Mouse (Mus musculus): Measurements from ENCODE around the gene Arhgdib. TPM values are rescaled to one million over a fixed set of nuclear protein-coding genes. Genes with fewer than 3 reads are reported as not detected.

Arhgdib gene
- polyA plus RNA-seq, 1 experiment from 2014 or later = 152 TPM

DNA sequence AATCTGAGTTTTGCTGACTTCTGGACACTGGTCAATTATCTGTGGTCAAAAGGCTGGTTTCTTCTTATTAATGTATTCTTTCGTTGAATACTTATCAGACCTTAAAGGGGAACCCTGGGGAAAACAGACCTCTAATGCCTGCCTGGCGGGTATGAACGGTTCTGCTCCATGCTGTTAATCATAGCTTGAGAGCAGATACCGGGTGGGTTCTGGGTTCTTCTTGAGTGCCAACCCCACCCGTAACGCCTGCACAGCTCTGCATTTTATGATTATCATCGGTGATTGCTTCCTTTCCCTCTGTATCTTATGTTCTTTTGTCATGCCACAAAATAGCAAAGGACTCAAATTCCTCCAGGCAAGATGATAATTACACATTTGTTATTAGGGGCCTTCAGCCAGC lies 7.6 kb downstream of the Arhgdib start:
- Histone ChIP-seq H3K27ac (ENCODE audit: low read length) (no peak overlapping the region), H3K4me2 (ENCODE audit: low read depth, low read length) (no peak overlapping the region), H3K4me3 (ENCODE audit: low read length) (no peak overlapping the region), H3K9ac (ENCODE audit: low read length) (no peak overlapping the region), H3K9me3 (replicated peaks; ENCODE audit: control insufficient read depth, low read length) (no peaks in the 10 kb centered on the region), H3K4me1 (ENCODE audit: control insufficient read depth, insufficient read depth, low read length) (peaks cover 22% of the 10 kb centered on the region), H3K36me3 (ENCODE audit: control insufficient read depth, insufficient read depth) (no peaks in the 10 kb centered on the region; the same call in 1 of the 2 replicates), H3K27me3 (ENCODE audit: control insufficient read depth, insufficient read depth, low read length) (no peaks in the 10 kb centered on the region)
- ATAC-seq (replicated peaks; ENCODE audit: extremely low read depth, insufficient read depth, low FRiP score) = no peak
- WGBS = 73% methylated on average over 7 of the region's 7 CpGs

- Histone ChIP-seq H3K4me3 (ENCODE audit: low read length) (no peak overlapping the region), H3K4me1 (ENCODE audit: control insufficient read depth, insufficient read depth, low read length) (peaks cover 16% of the 10 kb centered on the region), H3K27me3 (ENCODE audit: control insufficient read depth, insufficient read depth, low read length) (no peaks in the 10 kb centered on the region), H3K36me3 (ENCODE audit: control insufficient read depth, insufficient read depth) (no peaks in the 10 kb centered on the region; the same call in 1 of the 2 replicates), H3K27ac (ENCODE audit: low read length) (peak overlapping the region; percentile 82), H3K4me2 (ENCODE audit: low read depth, low read length) (peak overlapping the region; percentile 61; the same call in 1 of the 2 replicates), H3K9me3 (replicated peaks; ENCODE audit: control insufficient read depth, low read length) (no peaks in the 10 kb centered on the region), H3K9ac (ENCODE audit: low read length) (peak overlapping the region; percentile 46)
- 79% methylated on average over 13 of the region's 13 CpGs for WGBS
- ATAC-seq (replicated peaks; ENCODE audit: extremely low read depth, insufficient read depth, low FRiP score) = no peak
Observed at GRCm38 (mm10) chr6:136931246-136931645, 10.5 kb downstream of the Arhgdib start.

- Histone ChIP-seq H3K4me1 (ENCODE audit: control insufficient read depth, insufficient read depth, low read length) (peaks cover 16% of the 10 kb centered on the region), H3K4me3 (ENCODE audit: low read length) (peak overlapping the region; percentile 39), H3K9me3 (replicated peaks; ENCODE audit: control insufficient read depth, low read length) (no peaks in the 10 kb centered on the region), H3K27ac (ENCODE audit: low read length) (peak overlapping the region; percentile 82), H3K36me3 (ENCODE audit: control insufficient read depth, insufficient read depth) (no peaks in the 10 kb centered on the region), H3K27me3 (ENCODE audit: control insufficient read depth, insufficient read depth, low read length) (no peaks in the 10 kb centered on the region), H3K4me2 (ENCODE audit: low read depth, low read length) (peak overlapping the region; percentile 61), H3K9ac (ENCODE audit: low read length) (peak overlapping the region; percentile 60)
- peak; percentile 95 for ATAC-seq (replicated peaks; ENCODE audit: extremely low read depth, insufficient read depth, low FRiP score)
- 4% methylated on average over 12 of the region's 12 CpGs for WGBS
Observed at GRCm38 (mm10) chr6:136930677-136931076, 11.0 kb downstream of the Arhgdib start.

DNA sequence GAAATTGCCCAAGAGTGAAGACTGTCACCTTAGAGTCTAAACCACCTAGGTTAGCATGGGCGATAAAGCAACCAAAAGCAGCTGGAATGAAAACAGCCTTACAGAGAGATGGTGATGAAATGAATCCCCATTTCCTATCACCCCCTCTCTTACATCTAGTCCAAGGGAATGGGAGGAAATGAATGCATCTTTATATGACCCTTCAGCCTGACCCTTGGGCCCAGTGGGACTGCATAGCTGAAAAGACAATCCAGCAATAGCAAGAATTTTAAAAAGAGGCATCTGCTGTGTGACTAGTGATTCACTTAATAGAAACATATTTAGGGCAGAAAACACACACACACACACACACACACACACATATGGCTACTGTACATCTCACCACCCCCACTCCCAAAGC lies 14.1 kb downstream of the Arhgdib start:
- Histone ChIP-seq H3K4me3 (ENCODE audit: low read length) (no peak overlapping the region), H3K36me3 (ENCODE audit: control insufficient read depth, insufficient read depth) (peaks cover 5% of the 10 kb centered on the region), H3K4me1 (ENCODE audit: control insufficient read depth, insufficient read depth, low read length) (peaks cover 12% of the 10 kb centered on the region), H3K9ac (ENCODE audit: low read length) (no peak overlapping the region), H3K27ac (ENCODE audit: low read length) (no peak overlapping the region), H3K9me3 (replicated peaks; ENCODE audit: control insufficient read depth, low read length) (no peaks in the 10 kb centered on the region), H3K27me3 (ENCODE audit: control insufficient read depth, insufficient read depth, low read length) (no peaks in the 10 kb centered on the region), H3K4me2 (ENCODE audit: low read depth, low read length) (no peak overlapping the region)
- WGBS = 75% methylated on average over 1 of the region's 1 CpGs
- no peak for ATAC-seq (replicated peaks; ENCODE audit: extremely low read depth, insufficient read depth, low FRiP score)

DNA sequence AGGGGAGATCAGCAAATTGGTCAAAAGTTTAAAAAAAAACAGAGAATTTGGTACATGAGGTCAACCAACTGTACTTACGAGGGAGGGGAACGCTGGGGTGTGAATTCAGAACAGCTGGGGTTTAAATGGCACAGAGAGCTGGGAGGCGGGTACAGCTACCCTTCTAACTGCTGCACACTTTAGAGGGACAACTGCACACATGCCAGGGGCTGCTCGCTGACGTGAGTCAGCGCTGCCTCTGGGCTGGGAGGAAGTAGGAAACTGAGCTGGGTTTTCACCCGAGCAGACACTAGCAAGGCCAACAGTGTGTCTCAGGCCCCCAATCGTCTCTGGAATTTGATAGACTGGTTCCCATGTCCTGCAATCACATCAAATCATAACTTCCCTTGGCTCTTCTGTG lies 16.6 kb downstream of the Arhgdib start:
- H3K27ac ChIP-seq (ENCODE audit: low read length) = peak overlapping the region; percentile 5; the same call in 1 of the 2 replicates
- no peak for ATAC-seq (replicated peaks; ENCODE audit: extremely low read depth, insufficient read depth, low FRiP score)

GRCm38 (mm10) chr6:136923532-136923931 lies 18.2 kb downstream of the Arhgdib start, which contains the start of gene Pde6h:
Gene Pde6h, plus strand, starts transcription at chr6:136923832.
- H3K36me3 ChIP-seq (ENCODE audit: control insufficient read depth, insufficient read depth) = peaks cover 5% of the 10 kb centered on the region
- 88% methylated on average over 8 of the region's 8 CpGs for WGBS
- no peak within 1 kb of the TSS for H3K27ac ChIP-seq (ENCODE audit: low read length)
- no peaks in the 10 kb centered on the region for H3K27me3 ChIP-seq (ENCODE audit: control insufficient read depth, insufficient read depth, low read length)
- H3K4me1 ChIP-seq (ENCODE audit: control insufficient read depth, insufficient read depth, low read length) = no peaks in the 10 kb centered on the region
- H3K4me3 ChIP-seq (ENCODE audit: low read length) = no peak within 1 kb of the TSS
- no peak within 1 kb of the TSS for H3K9ac ChIP-seq (ENCODE audit: low read length)
- ATAC-seq (replicated peaks; ENCODE audit: extremely low read depth, insufficient read depth, low FRiP score) = no peak
- H3K4me2 ChIP-seq (ENCODE audit: low read depth, low read length) = no peak within 1 kb of the TSS
- H3K9me3 ChIP-seq (replicated peaks; ENCODE audit: control insufficient read depth, low read length) = no peaks in the 10 kb centered on the region

More for the DNA sequence above, 16.6 kb downstream of the Arhgdib start:
- Histone ChIP-seq H3K4me1 (ENCODE audit: control insufficient read depth, insufficient read depth, low read length) (no peaks in the 10 kb centered on the region), H3K4me3 (ENCODE audit: low read length) (no peak overlapping the region), H3K4me2 (ENCODE audit: low read depth, low read length) (no peak overlapping the region), H3K36me3 (ENCODE audit: control insufficient read depth, insufficient read depth) (peaks cover 5% of the 10 kb centered on the region), H3K27me3 (ENCODE audit: control insufficient read depth, insufficient read depth, low read length) (no peaks in the 10 kb centered on the region), H3K9ac (ENCODE audit: low read length) (no peak overlapping the region), H3K9me3 (replicated peaks; ENCODE audit: control insufficient read depth, low read length) (no peaks in the 10 kb centered on the region)
- 61% methylated on average over 8 of the region's 8 CpGs for WGBS

DNA sequence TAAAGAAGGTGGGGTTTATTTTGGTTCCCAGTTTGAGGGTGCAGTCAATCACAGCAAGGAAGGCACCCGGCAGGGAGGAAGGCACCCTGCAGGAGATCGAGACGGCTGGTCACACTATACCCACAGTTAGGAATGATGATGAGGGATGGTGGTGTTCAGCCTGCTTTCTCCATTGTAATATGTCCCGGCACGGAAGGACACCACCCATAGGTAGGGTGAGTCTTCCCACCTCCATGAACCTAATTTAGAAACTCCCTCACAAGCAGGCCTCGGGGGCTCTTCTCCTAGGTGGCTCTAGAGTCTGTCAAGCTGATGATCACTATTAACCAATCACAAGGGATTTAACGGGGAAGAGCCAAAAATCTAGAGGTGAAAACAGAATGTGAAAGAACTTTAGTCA lies 18.8 kb downstream of the Arhgdib start:
- no peaks in the 10 kb centered on the region for H3K4me1 ChIP-seq (ENCODE audit: control insufficient read depth, insufficient read depth, low read length)
- no peak overlapping the region for H3K9ac ChIP-seq (ENCODE audit: low read length)
- H3K9me3 ChIP-seq (replicated peaks; ENCODE audit: control insufficient read depth, low read length) = no peaks in the 10 kb centered on the region
- no peak for ATAC-seq (replicated peaks; ENCODE audit: extremely low read depth, insufficient read depth, low FRiP score)
- no peaks in the 10 kb centered on the region for H3K27me3 ChIP-seq (ENCODE audit: control insufficient read depth, insufficient read depth, low read length)
- H3K27ac ChIP-seq (ENCODE audit: low read length) = no peak overlapping the region
- WGBS = 83% methylated on average over 7 of the region's 7 CpGs
- H3K36me3 ChIP-seq (ENCODE audit: control insufficient read depth, insufficient read depth) = peaks cover 5% of the 10 kb centered on the region
- H3K4me3 ChIP-seq (ENCODE audit: low read length) = no peak overlapping the region
- H3K4me2 ChIP-seq (ENCODE audit: low read depth, low read length) = no peak overlapping the region

GRCm38 (mm10) chr6:136922080-136922479 lies 19.6 kb downstream of the Arhgdib start, which contains the start of gene Erp27:
Gene Erp27, minus strand, starts transcription at chr6:136922180.
- Histone ChIP-seq H3K36me3 (ENCODE audit: control insufficient read depth, insufficient read depth) (peaks cover 5% of the 10 kb centered on the region), H3K27me3 (ENCODE audit: control insufficient read depth, insufficient read depth, low read length) (no peaks in the 10 kb centered on the region), H3K4me3 (ENCODE audit: low read length) (no peak within 1 kb of the TSS), H3K9ac (ENCODE audit: low read length) (no peak within 1 kb of the TSS), H3K4me2 (ENCODE audit: low read depth, low read length) (no peak within 1 kb of the TSS), H3K4me1 (ENCODE audit: control insufficient read depth, insufficient read depth, low read length) (no peaks in the 10 kb centered on the region), H3K27ac (ENCODE audit: low read length) (no peak within 1 kb of the TSS), H3K9me3 (replicated peaks; ENCODE audit: control insufficient read depth, low read length) (no peaks in the 10 kb centered on the region)
- 54% methylated on average over 5 of the region's 5 CpGs for WGBS
- no peak for ATAC-seq (replicated peaks; ENCODE audit: extremely low read depth, insufficient read depth, low FRiP score)

DNA sequence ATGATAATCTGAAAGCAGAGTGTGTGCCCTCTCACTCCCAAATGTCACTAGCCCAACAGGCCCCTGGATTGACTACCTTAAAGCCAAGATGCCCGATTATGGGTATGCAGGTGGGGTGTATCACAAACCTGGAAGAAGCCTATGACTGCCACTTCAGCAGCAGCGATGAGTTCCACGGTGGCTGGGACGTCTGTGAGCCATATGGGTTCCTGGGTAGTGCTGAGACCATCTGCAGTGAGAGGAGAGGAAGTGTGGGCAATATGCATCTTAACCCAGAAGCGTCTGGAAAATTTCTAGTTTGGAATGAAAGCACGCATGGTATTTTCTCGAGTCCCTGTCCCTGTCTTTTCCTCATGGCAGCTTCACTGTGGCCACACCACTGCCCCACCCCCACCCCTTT lies 20.1 kb downstream of the Arhgdib start:
- Histone ChIP-seq H3K9me3 (replicated peaks; ENCODE audit: control insufficient read depth, low read length) (no peaks in the 10 kb centered on the region), H3K27me3 (ENCODE audit: control insufficient read depth, insufficient read depth, low read length) (no peaks in the 10 kb centered on the region), H3K4me2 (ENCODE audit: low read depth, low read length) (no peak overlapping the region), H3K9ac (ENCODE audit: low read length) (no peak overlapping the region), H3K36me3 (ENCODE audit: control insufficient read depth, insufficient read depth) (peaks cover 5% of the 10 kb centered on the region), H3K4me1 (ENCODE audit: control insufficient read depth, insufficient read depth, low read length) (no peaks in the 10 kb centered on the region), H3K4me3 (ENCODE audit: low read length) (no peak overlapping the region), H3K27ac (ENCODE audit: low read length) (no peak overlapping the region)
- WGBS = 72% methylated on average over 7 of the region's 7 CpGs
- ATAC-seq (replicated peaks; ENCODE audit: extremely low read depth, insufficient read depth, low FRiP score) = no peak

Data from heart, embryonic 16.5 days (tissue).